Mouse (Mus musculus): Measurements from ENCODE around the gene Arl15.
A peak's percentile ranks its signal among the peaks of the same experiment; 100 is the strongest.

Arl15 gene

DNA sequence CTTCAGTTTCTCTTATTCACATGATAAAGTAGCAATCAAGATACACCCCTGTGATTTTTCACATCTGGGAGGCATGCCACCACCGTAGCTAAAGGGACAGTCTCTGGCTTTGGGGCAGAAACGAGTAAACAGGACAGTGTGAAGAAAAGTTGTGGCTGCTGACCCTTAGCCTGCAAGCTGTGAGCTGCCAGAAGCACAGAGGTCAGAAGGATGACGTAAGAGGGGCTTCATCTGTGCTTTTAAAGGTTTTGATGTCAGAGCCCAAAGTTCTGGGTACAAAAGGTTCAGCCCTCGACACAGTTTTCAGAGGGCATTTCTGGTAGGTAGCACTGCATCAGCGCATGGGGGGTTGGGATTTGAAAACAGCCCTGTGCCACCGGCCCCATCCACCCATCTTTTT, 266.0 kb downstream of the Arl15 start:
- no peak for DNase-seq (ENCODE audit: low spot score in 2 of 2)

DNA sequence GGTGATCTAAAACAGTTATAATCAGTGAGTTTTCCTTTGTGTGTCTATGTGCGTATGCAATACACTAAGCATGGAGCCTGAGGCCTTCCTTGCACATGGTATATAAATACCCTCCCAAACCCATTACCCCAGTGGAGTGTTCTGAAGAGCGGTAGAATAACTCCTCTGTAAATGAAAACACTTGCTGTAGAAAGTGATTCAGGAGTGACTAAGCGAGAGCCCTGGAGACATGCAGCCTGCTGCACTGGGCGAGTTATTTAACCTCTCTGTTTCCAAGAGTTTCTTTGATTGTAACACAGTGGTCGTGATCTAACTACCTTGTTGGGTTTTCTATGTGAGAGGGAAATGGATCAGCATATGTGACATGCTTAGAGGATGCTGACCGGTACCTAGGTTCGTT, 266.9 kb downstream of the Arl15 start:
- DNase-seq (ENCODE audit: low spot score in 2 of 2), result no peak

DNA sequence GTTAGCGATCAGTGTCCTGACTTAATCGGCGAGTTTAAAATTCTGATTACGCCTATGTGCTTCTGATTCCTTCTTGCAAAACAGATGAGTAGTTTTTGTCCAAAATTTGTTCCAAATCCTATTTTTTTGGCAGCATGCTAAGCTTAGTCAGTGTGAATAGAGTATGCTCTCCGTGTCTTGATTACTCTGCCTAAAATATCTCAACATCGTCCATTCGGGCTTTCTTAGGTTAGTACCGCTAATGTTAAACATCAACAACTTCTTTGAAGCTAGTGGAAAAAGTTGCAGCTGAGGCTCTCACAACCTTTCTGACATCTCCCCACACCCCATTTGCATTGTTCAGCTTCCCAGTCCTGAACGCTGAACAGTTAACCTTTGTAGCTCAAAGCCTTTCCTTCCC, 269.8 kb downstream of the Arl15 start:
- DNase-seq (ENCODE audit: low spot score in 2 of 2), result no peak

DNA sequence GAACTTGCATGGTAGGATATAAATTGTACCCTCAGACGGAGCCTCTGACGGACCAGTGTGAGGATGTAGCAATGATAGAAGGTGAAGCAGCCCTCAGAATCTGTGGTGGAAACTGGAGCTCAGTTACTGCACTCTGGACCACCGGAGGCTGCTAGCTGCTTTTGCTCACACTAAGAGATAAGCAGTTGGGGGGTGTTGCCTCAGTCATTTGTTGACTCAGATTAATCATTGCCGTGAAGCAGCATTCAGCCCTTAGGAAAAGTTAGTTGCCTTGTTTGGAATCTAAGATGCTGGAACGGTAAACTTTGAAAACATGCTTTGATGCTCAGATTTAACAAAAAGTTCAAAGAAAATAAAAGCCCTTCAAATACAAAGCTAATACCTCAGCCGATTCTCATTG, 270.7 kb downstream of the Arl15 start:
- DNase-seq (ENCODE audit: low spot score in 2 of 2), result no peak

DNA sequence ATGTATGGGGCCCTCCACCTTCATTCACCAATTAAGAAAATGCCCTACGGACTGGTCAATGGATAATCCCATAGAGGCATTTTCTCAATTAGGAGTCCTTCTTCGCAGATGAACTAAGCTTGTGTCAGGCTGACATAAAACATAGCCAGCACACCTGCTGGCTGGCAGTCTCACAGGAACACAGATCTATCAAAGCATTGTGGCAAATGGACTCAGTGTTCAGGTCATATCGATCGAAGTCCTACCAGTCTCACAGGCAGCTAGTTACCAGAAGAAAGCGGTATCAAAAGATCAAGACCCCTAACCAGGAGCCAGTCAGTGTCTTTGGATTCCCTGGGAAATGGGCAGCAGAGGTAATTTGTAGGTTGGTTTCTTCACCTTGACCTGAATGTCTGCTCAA, 274.1 kb downstream of the Arl15 start:
- no peak for DNase-seq (ENCODE audit: low spot score in 2 of 2)

DNA sequence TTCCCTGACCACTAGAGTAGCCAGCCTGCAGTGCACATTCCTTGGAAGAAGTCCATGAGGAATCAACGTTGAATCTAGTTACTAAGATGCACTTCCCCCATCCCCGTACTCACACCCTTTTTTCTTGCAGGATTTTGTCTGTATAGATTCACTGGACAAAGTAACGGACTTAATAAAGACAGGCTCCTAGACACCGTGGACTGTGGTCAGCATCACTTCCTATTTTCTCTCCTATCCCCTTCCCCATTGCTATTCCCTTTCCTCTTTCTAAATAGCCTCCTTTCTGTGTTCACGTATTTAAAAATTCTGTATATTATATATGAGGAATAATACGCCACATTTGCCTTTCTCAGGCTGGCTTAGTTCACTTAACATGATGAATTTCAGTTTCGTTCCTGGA, 277.1 kb downstream of the Arl15 start:
- DNase-seq (ENCODE audit: low spot score in 2 of 2), result no peak

DNA sequence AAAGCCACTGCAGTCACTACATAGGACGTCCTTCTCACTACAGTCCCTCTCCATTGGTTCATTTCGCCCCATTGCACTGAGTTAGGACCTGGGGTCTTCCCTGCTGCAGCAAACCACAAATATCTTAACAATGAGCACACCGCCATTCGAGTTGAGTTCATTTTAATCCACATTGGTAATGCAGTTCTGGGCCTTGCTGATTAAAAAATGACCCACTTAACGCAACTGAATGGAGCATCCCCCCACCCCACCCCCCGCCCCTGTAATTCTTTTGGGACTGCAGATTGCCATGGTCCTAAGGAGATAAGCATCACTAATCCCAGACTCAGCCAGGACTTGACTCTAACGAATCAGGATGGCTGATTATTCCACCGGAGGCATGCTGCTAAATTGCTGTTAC, 280.2 kb downstream of the Arl15 start:
- no peak for DNase-seq (ENCODE audit: low spot score in 2 of 2)

DNA sequence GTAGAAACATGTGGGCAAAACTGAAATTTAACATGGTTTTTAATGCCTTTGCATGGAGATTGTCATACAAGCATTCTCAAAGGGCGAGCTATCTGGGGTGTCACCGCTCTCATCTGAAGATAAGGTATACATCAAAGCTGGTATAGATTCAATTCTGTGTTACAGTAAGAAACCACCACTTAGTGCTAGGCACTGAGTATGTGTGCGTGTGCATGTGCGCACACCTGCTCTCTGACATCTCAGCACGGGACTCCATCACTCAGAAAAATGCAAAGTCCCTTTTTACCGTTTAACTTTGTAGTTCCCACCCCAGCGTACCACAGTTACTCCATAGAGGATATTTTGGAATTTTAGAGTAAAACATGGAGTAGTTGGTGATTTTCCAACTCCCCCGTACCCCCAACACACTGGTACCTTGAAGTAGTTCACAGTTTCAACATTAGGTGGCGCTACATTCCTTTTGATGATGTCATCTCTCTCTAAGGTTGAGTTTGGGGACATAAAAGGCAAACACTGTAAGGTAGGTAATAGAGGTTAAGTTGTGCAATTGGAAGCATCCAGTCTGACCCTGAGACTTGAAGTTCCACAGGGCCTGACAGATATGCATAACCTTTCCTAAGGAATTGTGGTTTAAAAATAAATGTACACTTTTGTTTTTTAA, 281.5 kb downstream of the Arl15 start:
- peak; percentile 17 to 52 for DNase-seq (ENCODE audit: low spot score in 2 of 2)

DNA sequence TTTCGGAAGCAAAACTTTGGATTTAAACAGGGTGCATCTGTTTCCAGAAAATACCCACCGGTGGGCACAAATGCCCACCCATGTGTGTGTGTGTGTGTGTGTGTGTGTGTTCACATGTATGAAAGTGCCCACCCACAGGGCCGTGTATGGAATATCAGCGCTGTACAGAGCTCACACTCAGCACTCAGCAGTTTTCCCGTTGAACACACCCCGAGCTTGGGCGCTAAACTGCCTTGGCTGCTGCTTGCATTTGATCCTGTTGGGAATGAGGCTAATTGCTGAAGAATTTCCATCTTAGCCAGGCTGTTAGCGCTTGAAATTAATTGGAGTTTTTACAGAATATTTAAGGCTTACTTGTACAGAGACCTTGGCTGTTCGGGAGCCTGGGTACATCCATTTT, 282.9 kb downstream of the Arl15 start:
- DNase-seq (ENCODE audit: low spot score in 2 of 2), result no peak

DNA sequence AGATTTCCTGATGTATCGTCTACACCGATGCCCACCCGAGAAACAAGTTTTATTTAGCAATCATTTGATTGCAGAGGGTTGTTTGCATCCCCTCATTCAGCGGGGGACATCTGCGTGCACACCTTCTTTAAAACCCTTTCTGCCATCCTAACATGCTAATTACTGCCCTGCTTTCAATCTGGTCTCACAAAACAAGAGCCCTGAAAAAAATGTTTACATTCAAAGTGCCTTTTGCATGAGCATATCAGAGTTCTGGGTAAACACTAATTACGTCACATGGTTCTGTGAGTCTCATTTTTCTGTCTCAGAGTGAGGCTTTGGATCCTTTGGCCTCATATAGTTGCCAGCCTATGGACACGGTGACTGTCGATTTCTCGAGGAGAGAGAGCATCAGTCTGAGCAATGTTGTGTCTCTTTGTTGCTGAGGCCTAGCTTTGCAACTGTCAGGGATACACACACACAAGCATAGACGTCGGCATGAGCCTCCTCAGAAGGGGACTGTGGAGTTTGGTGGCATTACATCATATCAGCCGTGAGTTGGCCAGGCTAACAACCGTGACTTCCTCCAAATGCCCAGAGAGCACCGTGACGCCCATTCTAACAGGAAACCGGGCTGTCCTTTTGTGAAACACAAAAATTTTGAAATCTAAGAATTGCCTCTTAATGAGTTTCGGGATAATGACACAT, 283.4 kb downstream of the Arl15 start:
- no peak for DNase-seq (ENCODE audit: low spot score in 2 of 2)

DNA sequence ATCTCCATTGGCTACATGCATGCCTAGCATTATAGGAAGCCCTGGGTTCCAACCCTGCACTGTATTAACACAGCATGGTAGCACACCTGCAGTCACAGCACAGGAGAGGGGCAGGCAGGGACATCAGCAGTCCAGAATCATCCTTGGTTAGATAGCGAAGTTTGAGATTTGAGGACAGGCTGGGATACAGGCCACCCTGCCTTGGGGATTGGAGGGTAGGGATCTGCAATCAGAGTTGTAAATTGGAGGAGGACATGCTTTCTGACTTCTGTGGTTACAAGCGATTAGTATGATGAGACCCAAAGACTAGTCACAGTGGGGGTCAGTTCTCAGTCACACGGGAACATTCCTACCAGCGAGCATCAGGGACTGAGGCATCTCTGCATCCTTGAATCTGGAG, 284.5 kb downstream of the Arl15 start:
- DNase-seq (ENCODE audit: low spot score in 2 of 2), result no peak

DNA sequence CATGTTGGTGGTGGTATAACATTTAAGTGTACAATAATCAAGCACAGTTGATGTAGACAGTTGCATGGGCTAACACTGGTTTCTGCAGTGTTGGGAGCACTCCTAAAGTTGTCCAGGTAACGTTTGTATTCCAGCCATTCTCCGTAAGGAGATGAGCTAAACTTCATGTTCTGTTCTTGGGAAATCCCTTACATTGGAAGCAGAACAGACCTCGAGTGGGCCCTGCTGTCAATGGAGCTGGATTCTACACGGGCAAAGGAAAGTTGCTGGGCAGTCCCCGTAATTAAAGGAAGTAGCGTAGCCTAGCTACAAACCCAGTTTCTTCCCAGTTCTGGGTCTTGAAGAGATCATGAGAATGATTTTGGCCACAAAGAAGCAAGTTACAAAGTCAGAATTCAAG, 285.4 kb downstream of the Arl15 start:
- no peak for DNase-seq (ENCODE audit: low spot score in 2 of 2)

DNA sequence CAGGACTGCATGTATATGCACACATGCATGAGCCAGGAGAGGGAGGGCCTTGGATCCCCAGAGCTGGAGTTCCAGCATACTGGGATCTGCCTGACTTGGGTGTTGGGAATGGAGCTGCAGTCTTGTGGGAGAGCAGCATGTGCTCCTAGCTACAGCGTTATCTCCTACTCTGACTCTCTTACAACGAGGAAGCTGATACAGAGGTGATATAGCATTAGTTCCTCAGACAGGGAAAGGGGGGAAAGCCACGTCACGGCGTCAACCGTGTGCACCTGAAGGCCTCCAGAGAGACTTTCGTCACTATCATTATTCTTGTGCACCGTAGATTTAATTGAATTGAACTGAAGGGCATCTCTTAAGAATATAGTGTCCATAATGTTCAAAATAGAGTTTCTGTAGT, 286.2 kb downstream of the Arl15 start:
- no peak for DNase-seq (ENCODE audit: low spot score in 2 of 2)

DNA sequence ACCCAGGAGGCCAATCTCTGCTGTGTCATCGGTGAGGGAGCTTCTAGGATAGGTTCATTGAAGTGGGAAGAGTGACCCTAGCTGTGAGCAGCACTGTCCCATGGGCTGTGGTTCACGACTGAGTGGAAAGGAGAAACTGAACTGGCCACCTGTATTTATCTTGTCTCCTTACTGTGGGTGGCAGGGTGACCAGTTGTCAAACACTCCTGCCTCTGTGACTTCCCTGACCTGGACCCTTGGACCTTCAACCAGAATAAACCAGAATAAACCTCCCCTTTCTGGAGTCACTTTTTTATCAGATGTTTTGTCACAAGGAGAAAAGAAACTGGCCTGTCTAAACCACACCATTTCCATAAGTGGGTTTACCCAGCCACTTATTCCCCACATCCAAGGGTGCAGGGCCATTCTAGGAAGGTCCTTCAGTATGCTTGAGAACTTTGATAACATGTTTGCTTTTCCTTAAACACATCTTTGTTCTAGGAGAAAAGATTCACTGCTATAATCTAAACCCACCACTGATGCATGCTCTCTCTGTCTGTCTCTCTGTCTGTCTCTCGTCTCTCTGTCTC, 289.3 kb downstream of the Arl15 start:
- no peak for DNase-seq (ENCODE audit: low spot score in 2 of 2)

DNA sequence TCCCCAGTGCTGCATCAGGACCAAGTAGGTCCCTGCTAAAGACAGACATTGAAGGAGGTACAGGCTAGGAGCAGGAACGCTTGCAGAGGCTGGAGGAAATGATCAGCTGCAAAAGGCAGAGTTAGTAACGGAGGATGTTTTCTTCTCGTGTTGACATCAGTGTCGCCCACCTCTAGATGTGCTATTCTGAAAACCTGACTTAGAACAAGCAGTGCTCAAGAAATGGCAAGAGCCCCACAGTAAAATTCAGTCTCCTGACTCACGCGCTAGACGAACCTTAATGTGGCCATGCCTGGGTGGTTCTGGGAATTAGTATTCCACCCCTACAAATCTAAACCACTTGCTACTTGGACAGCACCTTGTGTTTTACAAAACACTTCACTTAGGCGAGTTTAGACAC, 291.1 kb downstream of the Arl15 start:
- peak; percentile 52 to 68 for DNase-seq (ENCODE audit: low spot score in 2 of 2)

DNA sequence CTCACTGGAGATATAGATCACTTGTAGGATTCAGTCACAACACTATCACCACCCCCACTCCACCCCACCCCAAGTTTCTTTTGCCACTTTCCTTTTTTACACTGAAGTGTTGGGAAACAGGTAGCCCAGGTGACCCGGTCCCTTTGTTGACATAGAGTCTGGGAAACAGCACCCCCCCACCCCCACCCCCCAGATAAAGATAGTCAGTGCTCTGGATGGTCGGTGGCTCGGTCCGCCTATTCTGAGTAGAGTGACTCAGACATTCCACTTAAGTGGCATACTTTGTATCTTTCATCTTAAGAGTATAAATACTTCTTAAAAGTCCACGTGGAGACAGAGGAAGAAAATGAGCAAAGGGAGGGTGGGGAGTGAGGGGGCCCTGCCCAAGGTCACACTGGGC, 292.0 kb downstream of the Arl15 start:
- no peak for DNase-seq (ENCODE audit: low spot score in 2 of 2)

DNA sequence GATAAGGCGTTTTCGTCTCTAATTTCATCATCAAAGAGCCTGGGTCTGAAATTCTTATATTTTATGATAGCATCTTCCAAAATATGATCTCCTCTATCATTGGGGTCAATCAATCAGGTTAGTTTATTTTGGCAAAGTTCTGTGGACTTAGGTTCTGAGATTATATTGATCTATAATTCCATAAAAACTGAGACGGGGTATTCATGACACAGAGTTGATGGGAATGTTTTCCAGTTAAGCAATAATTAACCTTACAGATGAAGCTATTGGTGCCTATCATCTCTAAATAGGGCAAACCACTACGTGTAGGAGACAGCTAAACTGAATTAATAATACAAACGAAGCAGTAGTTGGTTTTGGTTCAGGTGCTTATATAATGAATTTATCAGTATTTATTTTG, 292.5 kb downstream of the Arl15 start:
- no peak for DNase-seq (ENCODE audit: low spot score in 2 of 2)

DNA sequence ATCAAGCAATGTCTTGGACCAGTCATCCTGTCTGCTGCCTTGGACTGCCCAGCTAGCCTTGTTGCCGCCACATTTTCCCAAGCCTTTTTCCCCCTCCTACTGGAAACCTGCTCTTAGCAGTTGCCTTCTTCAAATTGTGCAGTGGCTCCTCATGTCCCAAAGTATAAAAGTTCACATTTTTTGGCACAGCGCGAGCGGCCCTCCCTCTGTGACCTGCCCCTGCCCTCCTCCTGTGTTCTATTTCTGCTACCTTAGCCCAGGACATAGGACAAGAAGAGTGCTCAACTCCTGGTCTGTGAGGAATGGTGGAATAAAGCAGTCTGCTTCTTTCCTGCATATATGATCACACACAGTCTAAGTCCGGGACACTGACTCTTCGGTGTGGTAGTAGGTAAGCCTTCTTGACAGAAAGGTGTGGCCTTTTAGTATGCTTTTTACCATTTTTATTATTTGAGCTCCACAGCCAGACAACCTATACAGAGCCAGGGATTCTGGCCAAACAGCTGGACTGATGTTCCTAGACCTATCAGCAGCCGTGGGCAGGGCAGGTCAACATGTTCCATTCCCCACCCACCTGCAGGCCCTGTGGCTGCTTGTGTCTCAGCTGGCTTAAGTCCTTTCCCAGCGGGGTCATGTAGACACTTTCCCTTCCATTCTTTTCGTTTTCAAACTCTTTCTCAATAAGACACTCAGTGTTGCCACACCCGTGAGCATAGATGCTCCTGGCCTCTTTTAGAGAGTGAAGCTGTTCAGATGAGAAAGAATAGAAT, 293.6 kb downstream of the Arl15 start:
- no peak for DNase-seq (ENCODE audit: low spot score in 2 of 2)

DNA sequence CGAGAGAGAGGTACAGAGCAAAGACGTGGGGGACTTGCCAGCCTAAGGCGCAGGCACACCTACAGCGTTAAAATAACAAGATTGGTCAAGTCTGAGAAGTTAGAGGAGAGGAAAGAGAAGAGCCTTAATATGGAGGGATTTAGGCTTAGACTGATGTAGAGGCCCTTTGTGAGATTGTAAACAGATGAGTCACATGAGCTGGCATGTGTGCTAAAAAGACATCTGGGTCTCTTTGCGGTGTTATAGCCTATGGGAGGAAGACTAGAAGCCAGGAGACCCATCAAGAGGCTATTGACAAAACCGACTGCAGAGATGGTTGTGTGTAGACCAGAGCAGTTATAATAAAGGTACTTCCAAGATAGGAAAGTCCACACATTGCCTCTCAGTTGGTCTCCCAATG, 296.5 kb downstream of the Arl15 start:
- DNase-seq (ENCODE audit: low spot score in 2 of 2), result no peak

DNA sequence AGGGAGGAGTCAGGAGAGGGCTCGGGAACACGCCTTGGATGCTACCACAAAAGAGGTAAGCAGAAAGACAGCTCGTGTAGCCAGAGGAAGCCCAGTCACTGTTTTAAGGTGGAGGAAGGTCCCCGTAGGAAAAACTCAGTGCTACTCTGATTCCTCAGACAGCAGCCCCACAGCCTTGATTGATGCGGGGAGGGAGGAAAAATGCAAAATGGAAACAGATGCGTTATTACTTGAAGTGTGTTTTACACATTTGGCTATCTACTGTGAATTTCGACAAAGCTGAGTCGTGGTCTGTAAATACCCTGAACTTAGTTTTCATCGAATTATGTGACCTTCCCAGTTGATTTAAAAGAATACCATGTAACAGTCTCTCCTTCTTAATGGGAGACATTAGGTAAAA, 296.9 kb downstream of the Arl15 start:
- DNase-seq (ENCODE audit: low spot score in 2 of 2), result no peak

DNA sequence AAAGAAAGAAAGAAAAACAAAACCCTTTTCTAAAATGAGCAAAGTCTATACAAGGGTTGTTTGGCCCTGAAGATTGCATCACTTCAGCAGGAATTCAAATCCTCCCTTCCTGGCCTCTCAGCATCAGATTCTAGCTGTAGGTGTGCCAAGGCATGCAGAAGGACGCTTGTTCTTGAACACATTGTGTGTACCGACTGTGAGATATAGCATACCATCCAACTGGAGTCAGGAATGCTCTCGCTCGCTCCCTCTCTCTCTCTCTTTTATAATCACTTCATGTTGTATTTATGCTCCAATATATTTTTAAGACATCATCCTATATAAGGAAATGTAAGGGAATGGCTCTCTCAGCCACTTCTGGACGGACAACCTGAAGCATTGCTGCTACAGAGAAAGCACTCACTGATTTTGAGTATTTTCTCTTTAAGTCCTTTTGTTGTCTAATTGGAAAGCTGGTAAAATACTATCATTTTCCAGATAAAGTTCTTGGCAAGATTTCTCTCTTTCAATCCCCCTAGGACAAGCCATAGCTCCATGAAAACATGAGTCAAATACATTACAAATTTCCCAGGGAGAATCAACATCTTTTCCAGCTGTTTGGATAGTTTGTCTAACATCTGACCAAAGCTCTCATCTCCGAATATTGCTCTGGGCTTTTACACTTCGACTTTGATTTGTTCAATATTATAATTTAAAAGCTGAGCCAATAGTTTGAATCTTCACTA, 300.0 kb downstream of the Arl15 start:
- DNase-seq (ENCODE audit: low spot score in 2 of 2), result no peak

DNA sequence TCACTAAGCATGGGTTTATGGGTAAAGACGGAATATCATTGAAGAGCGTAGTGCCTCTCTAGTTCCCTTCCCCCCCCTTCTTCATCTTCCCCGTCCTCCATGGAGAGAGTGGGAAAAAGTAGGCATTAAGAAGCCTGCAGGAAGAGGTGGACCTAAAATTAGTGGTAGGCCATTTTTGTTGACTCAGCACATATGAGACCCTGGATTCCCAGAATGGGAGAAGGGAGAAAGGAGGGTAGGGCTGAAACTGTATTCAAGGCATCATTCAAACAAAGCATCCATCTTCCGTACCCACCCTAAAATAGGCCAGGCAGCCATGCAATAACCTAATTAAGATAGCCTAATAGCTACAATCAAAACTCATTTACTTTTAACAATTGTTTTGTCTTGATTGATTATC, 301.1 kb downstream of the Arl15 start:
- no peak for DNase-seq (ENCODE audit: low spot score in 2 of 2)

Measured in frontal cortex, postnatal 36 days (tissue).